Mouse (Mus musculus): Measurements from ENCODE around the gene Syngr4.
"Not testable (repeated sequence)": the region's sequence is repeated elsewhere in the genome, so short reads cannot be mapped to it uniquely, and the experiment has no call there.

Gene Syngr4

DNA sequence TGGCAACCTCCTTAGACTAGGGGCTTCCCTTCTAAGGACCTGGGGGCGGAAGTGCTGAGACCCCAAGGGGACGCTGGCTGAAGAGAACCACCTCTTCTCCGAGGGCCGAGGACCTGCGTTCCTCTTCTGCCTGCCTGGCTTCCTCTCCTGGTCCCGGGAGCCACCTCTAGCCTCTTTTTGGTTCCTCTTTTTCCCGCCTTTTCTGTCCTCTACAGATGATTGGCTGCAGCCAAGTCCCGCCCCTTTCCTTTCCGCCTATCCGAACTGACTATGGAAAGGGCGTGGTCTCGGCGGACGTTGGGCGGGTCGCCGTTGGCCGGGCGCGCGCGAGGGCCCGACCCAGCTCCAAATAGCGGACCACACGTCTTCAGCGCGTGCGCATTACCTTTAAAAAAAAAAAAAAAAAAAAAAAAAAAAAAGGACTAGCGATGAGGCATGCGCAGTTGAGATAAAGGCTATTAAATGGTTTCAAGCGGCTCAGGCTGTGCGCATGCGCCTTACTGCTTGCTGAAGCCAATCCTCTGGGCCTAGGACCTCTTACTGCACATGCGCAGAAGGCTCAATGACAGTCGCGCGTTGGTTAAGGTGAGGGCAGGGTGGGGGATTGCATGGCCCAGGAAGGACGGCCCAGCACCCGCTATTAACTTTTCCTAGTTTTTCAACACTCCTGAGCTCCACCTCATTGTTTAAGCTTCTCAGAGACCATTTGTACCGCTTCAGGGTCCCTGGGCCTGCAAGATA, at the start of gene Syngr4, which contains the start of gene Tmem143:
Gene Syngr4 (minus strand): TSS at position 198 of the 741 bp plus-strand sequence.
Gene Tmem143 (plus strand): TSS at position 425 of the 741 bp plus-strand sequence.
- peak; percentile 96 to 97 for DNase-seq (ENCODE audit: low spot score in 2 of 2)

DNA sequence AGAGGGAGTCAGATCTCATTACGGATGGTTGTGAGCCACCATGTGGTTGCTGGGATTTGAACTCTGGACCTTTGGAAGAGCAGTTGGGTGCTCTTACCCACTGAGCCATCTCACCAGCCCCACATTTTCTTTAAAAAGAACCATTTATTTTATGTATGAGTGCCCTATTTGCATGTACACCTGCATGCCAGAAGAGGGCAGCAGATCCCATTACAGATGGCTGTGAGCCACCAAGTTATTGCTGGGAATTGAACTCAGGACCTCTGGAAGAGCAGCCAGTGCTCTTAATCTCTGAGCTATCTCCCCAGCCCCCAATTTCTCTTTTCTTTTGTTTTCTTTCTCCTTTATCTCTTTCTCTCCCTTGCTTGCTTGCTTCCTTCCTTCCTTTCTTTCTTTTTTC, 46.8 kb upstream of the Syngr4 start:
- not testable (repeated sequence) for DNase-seq (ENCODE audit: low spot score in 2 of 2)

DNA sequence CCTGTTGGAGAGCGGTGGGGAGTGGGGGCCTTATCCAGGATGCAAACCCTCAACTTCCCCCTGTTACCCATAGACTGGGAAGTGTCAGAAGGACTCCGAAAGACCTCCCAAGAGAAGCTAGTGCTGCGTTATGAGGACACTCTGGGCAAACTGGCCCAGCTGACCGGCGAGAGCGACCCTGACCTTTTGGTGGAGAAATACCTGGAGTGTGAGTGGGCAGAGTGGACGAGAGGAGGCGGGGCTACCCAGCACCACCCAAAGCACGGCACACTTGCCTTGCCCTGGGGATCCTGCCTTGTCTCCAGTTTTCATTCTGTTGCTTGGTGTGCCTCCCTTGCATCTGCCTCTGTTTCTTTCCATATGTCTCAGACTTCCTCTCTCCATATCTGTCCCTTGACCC, 45.5 kb upstream of the Syngr4 start:
- DNase-seq (ENCODE audit: low spot score in 2 of 2) = no peak

DNA sequence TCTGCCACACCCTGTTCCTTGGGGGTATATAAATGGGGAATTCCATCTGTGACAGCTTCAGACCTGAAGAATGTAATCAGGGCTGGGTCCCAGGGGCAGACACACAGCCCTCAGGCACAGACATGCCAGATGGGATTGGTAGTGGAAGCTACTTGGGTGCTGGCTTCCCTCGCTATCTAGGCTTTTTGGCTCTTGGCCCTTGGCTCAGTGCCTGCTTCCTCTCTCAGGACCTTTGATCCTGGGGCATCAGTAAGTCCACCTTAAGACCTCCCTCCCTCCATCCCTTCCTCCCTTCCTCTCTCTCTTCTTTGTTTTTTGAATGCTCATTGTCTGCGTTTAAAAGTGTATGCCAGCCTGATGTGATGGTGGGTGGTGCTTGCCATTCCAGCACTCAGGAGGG, 43.3 kb upstream of the Syngr4 start:
- DNase-seq (ENCODE audit: low spot score in 2 of 2) = no peak

DNA sequence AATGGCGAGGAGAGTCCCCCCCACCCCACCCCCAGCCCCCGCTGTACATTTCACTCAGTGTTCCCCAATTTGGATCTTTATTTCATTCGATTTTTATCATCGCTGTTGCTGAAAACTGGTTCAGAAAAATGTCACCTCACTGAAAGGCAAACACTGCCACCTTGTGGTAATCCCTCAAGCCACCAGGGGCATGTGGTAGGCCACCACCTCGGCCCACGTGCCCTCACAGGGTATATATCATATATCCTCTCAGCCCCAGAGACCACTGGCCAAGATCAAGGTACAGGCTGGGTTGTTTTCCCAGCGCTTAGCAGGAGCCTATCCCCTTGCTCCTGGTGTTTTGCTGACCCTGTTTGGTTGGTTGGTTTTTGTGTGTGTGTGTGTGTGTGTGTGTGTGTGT, 38.6 kb upstream of the Syngr4 start:
- no peak for DNase-seq (ENCODE audit: low spot score in 2 of 2)

DNA sequence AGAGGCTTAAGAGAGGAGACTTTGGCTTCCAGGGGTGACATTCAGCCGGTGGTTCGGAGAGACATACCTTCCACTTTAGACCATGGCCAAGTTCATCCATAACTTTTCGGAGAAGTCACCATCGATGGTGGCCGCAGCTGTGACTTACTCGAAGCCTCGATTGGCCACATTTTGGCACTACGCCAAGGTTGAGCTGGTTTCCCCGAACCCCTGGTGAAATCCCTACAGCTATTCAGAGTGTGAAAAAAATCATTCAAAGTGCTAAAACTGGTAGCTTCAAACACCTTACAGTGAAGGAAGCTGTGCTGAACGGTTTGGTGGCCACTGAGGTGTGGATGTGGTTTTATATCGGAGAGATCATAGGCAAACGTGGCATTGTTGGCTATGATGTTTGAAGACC, 37.3 kb upstream of the Syngr4 start:
- DNase-seq (ENCODE audit: low spot score in 2 of 2) = not testable (repeated sequence)

DNA sequence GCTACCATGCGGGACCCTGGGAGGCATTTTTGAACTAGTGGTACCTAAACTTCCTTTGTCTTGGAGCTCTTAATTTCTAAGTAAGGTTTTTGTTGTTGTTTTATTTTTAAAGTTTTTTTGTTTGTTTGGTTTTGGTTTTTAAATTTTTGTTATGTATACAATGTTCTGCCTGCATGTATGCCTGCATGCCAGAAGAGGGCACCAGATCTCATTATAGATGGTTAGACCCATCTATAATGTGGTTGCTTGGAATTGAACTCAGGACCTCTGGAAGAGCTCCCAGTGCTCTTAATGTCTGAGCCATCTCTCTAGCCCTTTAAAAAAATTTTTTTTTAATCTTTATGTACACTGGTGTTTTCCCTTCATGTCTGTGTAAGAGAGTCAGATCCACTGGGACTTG, 33.2 kb upstream of the Syngr4 start:
- no peak for DNase-seq (ENCODE audit: low spot score in 2 of 2)

DNA sequence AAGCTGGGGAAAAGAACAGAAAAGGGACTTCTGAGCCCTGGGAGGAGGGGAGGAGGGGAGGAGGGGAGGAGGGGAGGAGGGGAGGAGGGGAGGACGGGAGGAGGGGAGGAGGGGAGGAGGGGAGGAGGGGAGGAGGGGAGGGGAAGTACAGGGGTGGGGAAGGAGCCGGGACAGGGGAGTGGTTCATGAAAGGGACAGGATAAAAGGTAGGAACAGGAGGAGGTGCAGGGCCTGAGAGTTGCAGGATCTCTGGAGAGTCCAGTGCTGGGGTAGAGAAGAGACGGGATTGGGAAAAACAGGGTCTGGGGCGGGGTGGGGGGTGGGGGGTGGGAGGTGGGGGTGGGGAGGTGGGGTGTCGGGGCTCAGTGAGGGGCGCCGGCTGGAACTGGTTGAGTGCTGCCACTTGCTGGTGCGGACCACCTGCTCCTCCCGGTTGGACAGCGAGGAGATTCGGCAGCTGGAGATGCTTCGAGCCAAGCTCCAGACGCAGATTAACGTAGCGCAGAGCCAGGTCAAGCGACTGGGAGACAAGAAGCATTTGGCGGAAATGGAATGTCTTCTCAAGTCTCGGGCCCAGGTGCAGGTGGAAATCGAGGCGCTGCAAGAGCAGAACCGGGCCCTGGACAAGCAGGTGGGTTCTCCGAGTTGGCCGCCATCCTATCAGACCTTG, 32.2 kb upstream of the Syngr4 start:
- no peak for DNase-seq (ENCODE audit: low spot score in 2 of 2)

DNA sequence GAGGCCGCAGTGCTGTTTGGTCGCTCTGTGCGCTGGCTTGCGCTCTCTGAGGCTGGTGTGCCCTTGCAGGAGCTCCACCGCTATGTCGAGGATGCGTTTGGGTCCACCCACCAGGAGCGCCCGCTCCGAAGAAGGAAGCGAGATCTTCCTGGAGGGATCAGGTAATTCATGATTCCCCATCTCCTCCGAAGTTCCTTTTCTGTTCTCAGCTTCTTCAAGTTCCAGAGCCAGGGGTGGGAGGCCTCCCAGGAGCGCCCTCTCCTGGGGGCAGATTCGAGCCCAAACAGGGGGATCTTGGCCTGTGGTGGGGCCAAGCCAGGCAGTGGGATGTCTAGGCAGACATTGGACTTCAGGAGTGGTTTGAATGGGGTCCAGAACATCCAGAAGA, 27.9 kb upstream of the Syngr4 start:
- no peak for DNase-seq (ENCODE audit: low spot score in 2 of 2)

DNA sequence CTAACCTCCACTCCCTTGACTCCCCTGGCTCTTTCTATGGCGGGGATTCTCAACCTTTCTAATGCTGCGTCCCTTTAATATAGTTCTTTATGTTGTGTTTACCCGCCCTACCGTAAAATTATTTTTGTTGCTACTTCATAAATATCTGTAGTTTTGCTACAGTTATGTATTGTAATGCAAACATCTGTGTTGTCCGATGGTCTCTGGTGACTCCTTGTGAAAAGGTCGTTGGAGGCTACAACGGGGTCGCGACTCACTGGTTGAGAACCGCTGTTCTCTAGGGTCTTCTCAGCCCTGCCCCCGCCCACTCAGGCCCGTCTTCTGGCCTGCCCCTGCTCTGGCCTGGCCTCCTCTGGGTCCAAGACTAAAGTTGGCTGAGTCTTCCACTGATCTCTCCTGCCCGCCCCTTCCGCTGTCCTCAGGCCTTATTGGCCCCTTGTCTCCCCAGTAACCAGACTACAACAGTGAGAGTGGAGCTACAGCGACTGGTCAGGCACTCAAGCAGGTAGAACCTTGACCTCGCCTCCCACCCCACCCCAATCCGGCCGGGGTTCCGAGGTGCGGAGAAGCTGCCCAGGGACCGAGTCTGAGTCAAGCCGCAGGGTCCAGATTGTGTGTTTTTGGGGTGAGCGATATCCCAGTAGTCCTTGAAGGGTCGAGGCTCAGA, 27.4 kb upstream of the Syngr4 start, which contains the start of gene Ccdc114:
Gene Ccdc114 (plus strand): TSS at position 311 of the 667 bp plus-strand sequence.
- peak in 1 of 2 experiments; percentile 73 for DNase-seq (ENCODE audit: low spot score in 2 of 2)

DNA sequence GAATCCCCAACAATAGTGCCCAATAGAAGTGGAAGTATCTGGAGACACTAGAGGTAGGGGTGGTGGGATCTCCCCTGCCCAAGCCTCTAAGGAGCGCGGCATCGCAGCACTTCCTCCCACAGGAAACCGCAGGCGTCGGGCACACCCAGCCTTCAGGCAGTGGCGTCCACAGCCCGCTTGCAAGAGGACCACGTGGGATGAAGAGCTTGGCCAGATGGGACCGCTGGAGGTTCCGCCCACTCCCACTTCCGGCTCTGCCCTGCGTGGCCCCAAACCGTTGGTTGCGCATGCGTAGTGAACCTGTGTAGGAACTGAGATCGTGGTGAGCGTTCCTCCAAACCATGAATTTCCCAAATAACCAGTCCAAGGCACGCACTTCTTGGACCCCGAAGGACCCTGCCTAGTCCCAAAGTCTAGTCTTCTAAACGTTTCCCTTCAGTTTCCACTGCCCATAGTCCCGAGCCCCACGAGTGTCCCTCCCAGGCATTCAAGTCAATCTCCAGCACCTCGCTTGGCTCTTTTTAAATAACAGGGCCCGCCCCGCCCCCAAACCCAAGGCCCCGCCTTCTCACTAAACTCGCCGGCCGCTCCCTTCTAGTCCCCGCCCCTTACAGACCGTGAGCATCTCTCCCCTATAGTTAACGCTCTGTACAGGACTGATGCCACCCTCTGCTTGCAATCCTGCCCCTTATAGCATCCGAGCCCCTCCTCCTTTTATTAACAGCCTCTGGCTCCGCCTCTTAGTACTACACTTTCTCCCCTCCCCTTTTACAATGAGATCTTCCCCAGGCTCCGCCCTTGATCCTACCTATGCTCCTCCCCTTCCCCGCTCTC, 26.6 kb upstream of the Syngr4 start:
- DNase-seq (ENCODE audit: low spot score in 2 of 2) = peak; percentile 95 to 96

DNA sequence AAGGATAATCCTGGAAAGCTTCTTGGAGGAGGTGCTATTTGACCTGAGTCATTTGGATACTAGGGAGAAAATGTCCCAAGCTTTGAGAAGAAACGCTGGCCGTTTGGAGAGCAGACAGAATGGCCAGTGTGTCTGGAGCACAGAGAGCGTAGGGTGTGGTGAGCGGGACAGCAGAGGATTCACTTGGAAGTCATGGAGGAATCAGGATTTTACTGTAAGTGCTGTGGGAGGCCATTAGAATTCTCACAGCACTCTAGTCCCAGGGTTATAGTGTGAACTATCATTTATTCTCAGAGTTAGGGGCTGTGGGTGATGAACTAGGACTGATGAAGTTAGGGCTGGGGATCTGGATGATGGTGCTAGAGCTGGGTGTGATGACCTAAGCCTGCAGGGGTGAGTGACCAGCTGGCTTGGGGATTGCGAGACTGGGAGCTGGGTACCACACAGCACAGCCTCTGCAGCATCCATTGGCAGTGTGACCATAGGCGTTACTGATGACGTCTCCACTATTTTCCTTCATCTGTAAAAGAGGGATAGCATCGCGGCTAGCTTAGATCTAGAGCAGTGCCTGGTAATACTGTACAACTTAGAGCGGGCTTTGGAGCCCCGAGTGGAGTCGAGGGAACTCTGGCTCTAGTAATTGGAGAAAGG, 25.6 kb upstream of the Syngr4 start:
- no peak for DNase-seq (ENCODE audit: low spot score in 2 of 2)

DNA sequence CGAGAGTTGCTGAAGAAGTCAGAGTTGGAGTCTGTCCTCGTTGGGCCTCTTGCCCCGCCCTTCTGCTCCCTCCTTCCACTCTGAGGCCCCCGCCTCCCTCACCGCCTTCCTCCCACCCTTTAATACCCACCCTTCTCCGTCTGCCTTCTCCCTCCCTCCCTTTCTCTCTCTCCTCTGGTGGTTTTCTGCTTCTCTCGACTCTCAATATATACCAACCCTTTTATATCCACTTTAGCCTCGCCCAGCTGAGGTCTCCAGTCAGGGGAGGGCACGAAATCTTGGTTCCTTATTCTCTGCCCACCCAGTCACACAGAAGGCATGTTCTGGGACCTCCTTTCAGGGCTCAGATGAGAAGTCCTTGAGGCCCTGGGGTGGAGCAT, 24.7 kb upstream of the Syngr4 start, which contains the start of gene Emp3:
Gene Emp3 (minus strand): TSS at position 163 of the 380 bp plus-strand sequence.
- DNase-seq (ENCODE audit: low spot score in 2 of 2) = peak in 1 of 2 experiments; percentile 63

DNA sequence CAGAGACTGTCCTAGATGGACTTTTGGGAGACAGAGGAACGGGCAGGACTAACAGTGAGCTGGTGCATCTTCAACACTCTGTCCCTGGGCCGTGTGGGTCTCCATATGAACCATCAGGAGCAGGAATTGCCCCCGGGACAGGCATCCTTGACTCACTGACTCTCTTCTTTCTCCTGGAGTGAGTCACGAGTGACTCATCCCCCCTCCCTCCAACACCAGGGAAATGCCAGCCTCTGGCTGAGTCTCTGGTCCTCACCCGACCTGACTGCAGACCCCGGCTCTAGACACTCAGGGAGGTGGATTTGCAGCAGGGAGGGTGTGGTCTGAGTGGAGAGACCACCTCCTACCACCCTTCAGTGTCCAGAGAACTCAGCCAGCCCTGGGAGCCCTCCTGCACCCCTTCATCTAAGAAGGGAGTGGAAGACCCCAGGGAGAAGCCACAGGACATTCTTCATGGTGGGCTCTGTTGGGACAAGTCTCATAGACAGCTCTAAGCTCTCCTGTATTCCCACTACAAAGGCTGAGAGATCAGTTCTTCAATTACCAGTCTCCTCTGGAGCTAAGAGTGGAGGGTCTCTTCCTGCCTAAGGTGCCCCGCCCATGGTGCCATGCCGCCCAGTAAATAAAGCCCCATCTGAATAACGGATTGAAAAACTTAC, 24.2 kb upstream of the Syngr4 start:
- DNase-seq (ENCODE audit: low spot score in 2 of 2) = no peak

DNA sequence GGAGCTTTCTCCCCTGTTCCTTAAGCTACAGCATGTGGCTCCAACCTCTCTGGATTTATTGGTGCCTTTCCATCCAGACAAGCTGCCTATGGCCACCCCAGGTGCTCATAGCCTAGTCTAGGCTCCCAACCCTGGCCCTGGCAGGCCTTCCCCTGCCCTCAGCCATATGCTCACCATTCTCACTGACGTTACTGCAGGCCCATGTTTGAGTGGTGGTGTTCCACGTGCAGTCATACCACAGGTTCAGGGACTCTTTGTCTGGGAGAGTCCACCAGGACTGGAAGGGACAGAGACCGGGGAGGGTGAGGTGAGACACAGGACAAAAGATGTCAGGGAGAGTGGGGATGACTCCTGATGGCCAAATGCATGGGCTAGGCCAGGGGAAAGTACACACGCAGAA, 23.2 kb upstream of the Syngr4 start:
- no peak for DNase-seq (ENCODE audit: low spot score in 2 of 2)

DNA sequence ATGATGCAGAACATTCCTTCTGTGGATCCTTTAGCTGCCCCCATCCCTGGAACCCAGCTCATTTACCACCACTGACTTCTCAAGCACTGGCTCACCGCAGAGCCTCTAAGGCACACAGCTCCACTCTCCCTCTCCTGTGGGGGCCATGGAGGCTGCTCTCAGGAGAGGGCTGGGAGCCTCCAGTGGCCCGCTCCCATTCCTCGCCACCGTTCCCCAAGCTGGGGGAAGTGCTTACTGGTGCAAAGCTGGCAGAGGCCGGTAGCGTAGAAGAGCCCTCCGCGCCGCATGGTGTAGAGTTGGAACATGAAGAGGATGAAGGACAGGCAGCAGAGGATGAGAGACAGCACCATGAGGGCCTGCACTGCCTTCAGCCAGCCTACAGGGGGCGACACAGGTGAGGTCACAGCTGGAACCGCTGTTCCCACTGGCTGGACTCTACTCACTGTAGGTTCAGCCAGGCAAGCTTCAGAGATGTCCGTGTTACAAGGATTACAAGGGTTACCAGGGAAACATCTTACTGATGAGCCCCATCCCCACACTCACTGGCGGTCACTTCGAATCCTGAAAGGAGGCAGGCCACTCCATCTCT, 22.7 kb upstream of the Syngr4 start:
- DNase-seq (ENCODE audit: low spot score in 2 of 2) = no peak

DNA sequence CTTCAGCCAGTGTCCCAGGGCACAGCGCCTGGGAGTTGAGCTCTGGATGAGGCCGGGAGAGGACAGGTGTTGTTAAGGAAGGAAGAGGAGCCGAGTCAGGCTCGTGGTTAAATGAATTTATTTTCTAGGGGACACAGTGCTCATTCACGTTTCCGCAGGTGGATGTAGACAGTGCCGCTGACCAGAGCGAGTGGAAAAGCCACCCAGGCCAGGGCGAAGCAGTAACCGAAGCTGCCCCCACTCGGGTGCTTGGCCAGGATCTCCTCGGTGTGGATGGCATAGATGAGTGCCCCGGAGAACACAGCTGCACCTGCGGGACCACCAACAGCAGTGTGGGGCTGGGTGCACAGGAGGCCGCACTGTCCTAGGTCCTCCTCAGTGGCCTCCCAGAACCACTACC, 21.4 kb upstream of the Syngr4 start:
- no peak for DNase-seq (ENCODE audit: low spot score in 2 of 2)

DNA sequence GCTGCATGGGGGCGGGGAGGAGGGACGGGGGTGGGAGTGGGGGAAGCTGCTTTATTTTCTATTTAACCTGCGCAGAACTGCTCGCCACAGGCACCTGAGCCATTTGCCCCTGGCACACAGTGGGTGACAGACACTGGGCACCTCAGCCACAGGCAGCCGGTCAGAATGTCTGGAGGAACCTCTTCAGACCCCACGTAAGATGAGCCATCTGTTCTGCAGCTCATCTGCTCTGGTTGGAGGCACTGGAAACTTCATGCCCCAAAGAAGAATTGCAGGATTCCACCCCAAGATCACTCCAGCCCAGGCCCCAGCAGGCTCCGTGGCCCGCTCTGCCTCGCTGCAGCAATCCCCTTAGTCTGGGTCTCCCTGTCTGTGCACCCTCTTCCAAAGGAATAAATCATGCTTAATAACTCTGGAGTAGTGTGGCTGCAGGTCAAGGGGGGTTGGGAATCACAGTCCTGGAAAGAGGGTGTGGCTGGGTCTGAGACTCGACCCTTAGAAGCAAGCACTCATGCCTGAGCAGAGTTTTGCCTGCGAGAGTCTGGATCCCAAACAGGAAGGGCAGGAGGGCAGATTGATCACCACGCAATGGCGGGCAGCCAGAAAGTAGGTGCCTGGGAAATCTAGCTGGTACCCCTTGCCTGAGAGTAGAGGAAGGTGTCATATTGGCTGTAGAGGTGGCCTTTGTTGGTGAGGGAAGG, 20.6 kb upstream of the Syngr4 start:
- DNase-seq (ENCODE audit: low spot score in 2 of 2) = no peak

Data from urinary bladder, postnatal 4 days (tissue).